Mouse (Mus musculus) layer of hippocampus, adult 9-11 months (tissue): ENCODE results near the gene Wipf2.

Experiments used
- DNase-seq: peaks from one replicate; pipeline ENCODE4 v3.0.0; 2022

Gene Wipf2

GRCm38 (mm10) chr11:98944897-98945604, 81.6 kb downstream of the Wipf2 start:
- DNase-seq: no peak

GRCm38 (mm10) chr11:98945605-98945977, 82.2 kb downstream of the Wipf2 start:
- no peak for DNase-seq

- DNase-seq: no peak
These were observed 84.6 kb downstream of the Wipf2 start for GRCm38 (mm10) chr11:98947969-98948569.

- DNase-seq: no peak
These were observed 86.0 kb downstream of the Wipf2 start for GRCm38 (mm10) chr11:98949242-98949957.

GRCm38 (mm10) chr11:98949958-98950460, 86.6 kb downstream of the Wipf2 start:
- no peak for DNase-seq

- DNase-seq: no peak
These were observed 87.0 kb downstream of the Wipf2 start for GRCm38 (mm10) chr11:98950484-98950883.

- peak; percentile 73 for DNase-seq
These were observed 87.8 kb downstream of the Wipf2 start for GRCm38 (mm10) chr11:98951026-98951906.

GRCm38 (mm10) chr11:98952111-98952510, 88.7 kb downstream of the Wipf2 start:
- DNase-seq: no peak

GRCm38 (mm10) chr11:98952736-98953135, 89.3 kb downstream of the Wipf2 start:
- no peak for DNase-seq

- DNase-seq: no peak
These were observed 89.9 kb downstream of the Wipf2 start for GRCm38 (mm10) chr11:98953361-98953760.

GRCm38 (mm10) chr11:98953835-98954320, 90.4 kb downstream of the Wipf2 start:
- no peak for DNase-seq

GRCm38 (mm10) chr11:98954373-98954772, 90.9 kb downstream of the Wipf2 start:
- peak; percentile 67 for DNase-seq
